Mouse (Mus musculus) cortical plate, adult 2 months (tissue): Measurements from ENCODE around the gene Cdk18. TPM values are rescaled to one million over a fixed set of nuclear protein-coding genes. Genes with fewer than 3 reads are reported as not detected.
A peak's percentile ranks its signal among the peaks of the same experiment; 100 is the strongest.
"Not testable (repeated sequence)": the region's sequence is repeated elsewhere in the genome, so short reads cannot be mapped to it uniquely, and the experiment has no call there.

Source experiments
- H3K27ac ChIP-seq: fragments of 200-500 bp; 2 replicates; pipeline ENCODE4 v1.5.1; 2012; ENCODE audit warnings: low read length, control low read depth, inconsistent platforms; ENCODE audit not compliant: insufficient read depth
- H3K4me1 ChIP-seq: fragments of 200-500 bp; 2 replicates; pipeline ENCODE4 v1.6.1; 2011; ENCODE audit warnings: low read length; ENCODE audit not compliant: control insufficient read depth, insufficient read depth
- H3K4me3 ChIP-seq: fragments of 200-500 bp; 2 replicates; pipeline ENCODE4 v1.5.1; 2011; ENCODE audit warnings: mild to moderate bottlenecking, low read length, control low read depth; ENCODE audit not compliant: insufficient read depth
- CTCF ChIP-seq: fragments of 200-500 bp; IDR thresholded peaks from 2 replicates; pipeline ENCODE4 v1.5.1; 2011; ENCODE audit warnings: mild to moderate bottlenecking, control low read depth, low read length; ENCODE audit not compliant: insufficient read depth; ENCODE audit errors: extremely low read depth
- POLR2A ChIP-seq: fragments of 200-500 bp; IDR thresholded peaks from 2 replicates; pipeline ENCODE4 v1.6.1; 2011; ENCODE audit warnings: mild to moderate bottlenecking, low read length, control low read depth; ENCODE audit not compliant: insufficient read depth; ENCODE audit errors: extremely low read depth
- polyA plus RNA-seq: library from polyadenylated mRNA; depleted of rRNA; stranded (reverse); fragments of >200 nt; gene quantifications from 2 replicates; pipeline ENCODE4 v1.2.3, GENCODE M21; 2012; rRNA removed

Cdk18 gene
- polyA plus RNA-seq, result 24.9 and 30.0 TPM in 2 replicates

DNA sequence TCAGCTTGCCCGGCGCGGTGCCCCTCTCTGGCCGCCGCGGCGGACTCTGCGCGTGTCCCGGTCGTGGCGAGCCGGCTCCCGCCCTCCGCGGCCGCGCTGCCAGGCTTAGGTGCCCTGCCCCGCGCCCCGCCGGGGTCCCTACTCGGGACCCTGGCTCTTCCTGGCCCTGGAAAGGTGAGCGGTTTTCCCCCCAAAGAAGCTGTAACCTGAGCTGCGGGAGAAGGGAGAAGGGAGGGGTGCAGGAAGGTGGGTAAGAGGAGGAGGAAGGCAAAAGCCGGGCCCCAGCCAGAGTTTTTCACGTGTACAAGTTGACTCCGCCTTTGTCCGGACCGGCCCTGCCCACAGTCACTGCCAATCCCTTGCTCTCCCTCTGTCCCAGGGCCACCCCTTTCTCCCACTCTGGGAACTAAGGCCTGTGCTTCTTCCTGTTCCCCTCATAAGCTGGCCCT lies at the start of gene Cdk18:
Gene Cdk18, minus strand, starts transcription at position 269 of the 449 bp plus-strand sequence.
- TF ChIP-seq POLR2A, result no peak
- no peak for TF ChIP-seq CTCF
- H3K4me1 ChIP-seq, result peaks cover 7% of the 10 kb centered on the region
- peak within 1 kb of the TSS; percentile 45 for H3K4me3 ChIP-seq
- H3K27ac ChIP-seq, result no peak within 1 kb of the TSS; the same call in 1 of the 2 replicates

DNA sequence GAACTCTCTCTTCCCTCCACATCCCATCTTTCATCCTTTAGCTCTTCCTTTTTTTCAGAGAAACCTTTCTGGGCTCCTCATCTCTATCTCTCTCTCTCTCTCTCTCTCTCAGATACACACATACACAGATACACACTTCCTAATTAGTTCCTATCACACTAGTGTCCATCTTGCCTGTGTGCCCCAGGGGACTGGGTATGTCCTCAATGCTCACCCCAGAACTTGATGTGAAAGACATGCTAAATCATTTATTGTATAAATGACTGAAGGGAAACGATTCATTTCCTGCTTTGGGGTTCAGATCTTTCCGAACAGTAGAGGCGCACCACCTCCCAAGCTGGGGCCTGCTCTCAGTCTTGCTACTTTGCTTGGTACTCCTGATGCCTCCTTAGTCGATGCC lies 49.7 kb upstream of the Cdk18 start:
- Histone ChIP-seq H3K4me3 (no peak overlapping the region), H3K27ac (no peak overlapping the region), H3K4me1 (no peaks in the 10 kb centered on the region)

DNA sequence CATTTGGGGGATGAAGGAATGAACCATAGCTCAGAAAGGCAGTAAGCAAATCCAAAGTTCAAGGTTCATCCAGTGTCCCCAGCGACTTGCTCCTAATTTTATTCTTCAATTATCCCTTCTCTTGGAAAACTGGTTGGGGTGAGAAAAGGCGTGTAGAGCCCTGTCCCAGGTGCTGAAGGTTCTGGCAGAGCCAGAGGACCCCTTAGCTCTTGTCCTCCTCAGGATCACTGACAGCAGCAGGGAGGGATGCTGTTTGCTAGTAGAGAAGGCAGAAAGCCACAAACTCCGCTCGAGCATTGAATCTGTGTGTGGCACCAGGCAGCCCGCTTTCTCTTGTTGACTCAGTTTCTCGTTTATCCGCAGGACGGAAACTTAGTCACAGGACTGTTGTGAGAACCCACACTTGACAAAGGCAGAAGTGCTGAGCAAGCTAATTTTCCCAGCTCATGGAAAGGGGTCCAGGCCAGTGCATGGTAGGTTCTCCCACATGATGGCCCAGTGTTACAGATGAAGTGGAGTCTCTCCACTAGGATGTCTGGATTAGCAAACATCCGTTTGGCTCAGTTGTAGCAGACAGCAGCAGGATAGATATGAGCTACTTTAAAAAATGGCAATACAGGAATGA lies 49.1 kb upstream of the Cdk18 start:
- H3K27ac ChIP-seq, result no peak overlapping the region

More for the DNA sequence above, 49.7 kb upstream of the Cdk18 start:
- TF ChIP-seq CTCF (no peak), POLR2A (no peak)

DNA sequence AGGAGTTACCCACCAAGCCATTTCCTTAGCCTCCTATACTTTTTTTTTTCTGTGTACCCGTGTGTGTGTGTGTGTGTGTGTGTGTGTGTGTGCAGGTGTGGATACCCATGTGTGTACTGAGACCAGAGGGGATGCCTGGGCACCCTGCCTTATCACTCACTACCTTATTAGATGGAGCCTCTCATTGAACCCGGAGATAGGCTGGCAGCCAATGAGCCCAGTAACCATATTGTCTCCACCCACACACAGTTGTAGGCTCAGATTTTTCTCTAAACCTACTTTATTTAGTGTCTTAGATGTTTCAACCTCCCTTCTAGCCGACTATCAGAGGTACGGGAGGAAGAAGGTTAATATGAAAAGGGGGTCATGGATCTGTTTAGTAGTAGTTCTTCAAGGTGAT lies 46.8 kb upstream of the Cdk18 start:
- Histone ChIP-seq H3K27ac (no peak overlapping the region), H3K4me1 (no peaks in the 10 kb centered on the region), H3K4me3 (no peak overlapping the region)
- no peak for TF ChIP-seq POLR2A

More for the DNA sequence above, 49.1 kb upstream of the Cdk18 start:
- Histone ChIP-seq H3K4me3 (no peak overlapping the region), H3K4me1 (no peaks in the 10 kb centered on the region)
- no peak for TF ChIP-seq POLR2A
- no peak for TF ChIP-seq CTCF

DNA sequence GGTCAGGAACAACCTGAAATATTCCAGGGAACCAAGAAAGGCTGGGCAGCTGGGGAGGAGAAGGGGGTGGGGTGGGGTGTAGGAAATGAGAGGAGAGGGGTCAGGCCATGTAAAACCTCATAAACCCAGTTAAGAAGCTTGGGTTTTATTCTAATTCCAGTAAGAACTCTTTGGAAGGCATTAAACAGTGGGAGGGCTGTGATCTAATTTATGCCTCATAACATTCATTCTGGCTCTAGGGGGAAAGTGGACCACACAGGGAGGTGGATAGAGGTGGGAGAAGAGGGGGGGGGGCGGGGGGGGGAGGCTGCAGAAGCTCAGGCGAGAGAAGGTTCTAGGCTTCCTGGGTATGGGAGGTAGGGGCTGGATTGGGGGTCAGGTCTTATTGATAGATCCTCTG lies 32.1 kb upstream of the Cdk18 start:
- no peak for TF ChIP-seq POLR2A
- TF ChIP-seq CTCF, result no peak
- Histone ChIP-seq H3K4me1 (no peaks in the 10 kb centered on the region), H3K27ac (no peak overlapping the region), H3K4me3 (no peak overlapping the region)

DNA sequence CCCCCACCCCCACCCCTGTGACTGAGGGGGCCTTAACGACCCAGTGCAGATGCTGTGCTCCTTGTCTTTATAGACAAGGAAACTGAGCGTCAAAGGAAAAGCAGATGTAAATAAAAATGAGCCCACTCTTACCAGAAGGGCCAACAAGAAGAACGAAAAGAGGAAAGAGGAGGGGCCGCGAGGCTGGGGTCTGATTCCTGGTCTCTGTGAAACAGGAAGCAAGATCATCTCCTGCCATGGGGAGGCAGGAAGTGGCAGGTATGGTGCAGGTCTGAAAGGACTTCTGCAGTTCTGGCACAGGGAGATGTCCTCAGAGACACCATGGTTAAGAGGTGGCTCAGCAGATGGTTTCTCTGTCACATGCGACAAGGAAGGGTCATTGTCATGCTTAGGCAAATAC lies 31.2 kb upstream of the Cdk18 start:
- Histone ChIP-seq H3K4me1 (no peaks in the 10 kb centered on the region), H3K4me3 (no peak overlapping the region), H3K27ac (no peak overlapping the region)
- TF ChIP-seq CTCF, result no peak
- no peak for TF ChIP-seq POLR2A

DNA sequence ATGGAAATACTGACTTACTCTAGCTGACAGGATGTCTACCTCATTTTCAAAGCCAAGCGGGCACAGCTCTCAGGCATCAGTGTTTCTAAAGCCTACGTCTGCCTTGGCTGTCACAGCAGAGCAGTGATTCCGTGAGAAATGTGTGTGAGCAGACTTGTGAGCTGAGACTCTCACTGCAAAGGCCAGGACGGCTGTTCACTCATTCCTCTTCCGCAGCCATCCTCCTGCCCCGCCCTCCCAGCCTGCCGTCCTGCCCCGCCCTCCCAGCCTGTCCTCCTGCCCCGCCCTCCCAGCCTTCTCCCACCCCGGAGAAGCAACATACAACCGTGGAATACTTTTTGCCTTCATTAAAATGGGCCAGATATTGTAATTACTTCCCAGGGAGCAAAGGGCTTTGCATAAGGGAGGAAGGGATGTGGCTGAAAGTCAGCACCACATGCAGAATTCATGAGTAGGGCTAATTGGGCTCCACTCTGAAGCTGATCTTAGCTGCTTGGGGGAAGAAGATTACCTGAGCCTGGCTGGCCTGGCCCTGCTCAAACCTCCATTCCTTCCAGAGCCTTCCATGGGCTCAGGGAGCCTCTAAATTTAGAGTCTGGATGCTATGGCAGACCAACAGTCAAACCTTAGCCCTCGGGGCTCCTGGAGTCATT lies 28.8 kb upstream of the Cdk18 start:
- no peak overlapping the region for H3K27ac ChIP-seq

DNA sequence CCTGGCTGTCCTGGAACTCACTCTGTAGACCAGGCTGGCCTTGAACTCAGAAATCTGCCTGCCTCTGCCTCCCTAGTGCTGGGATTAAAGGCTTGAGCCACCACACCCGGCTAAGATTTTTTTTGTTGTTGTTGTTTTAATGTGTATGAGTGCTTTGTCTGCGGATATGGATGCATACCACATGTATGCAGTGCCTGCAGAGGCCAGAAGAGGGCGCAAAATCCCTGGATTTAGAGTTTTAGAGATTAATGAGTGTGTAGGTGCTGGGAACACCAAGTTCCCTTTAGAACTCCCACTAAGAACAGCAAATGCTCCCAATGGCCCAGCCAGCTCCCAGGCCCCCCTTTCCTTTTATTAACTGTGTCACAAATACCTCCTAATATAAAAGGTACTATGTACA lies 26.4 kb upstream of the Cdk18 start:
- H3K27ac ChIP-seq, result no peak overlapping the region
- H3K4me1 ChIP-seq, result no peaks in the 10 kb centered on the region
- H3K4me3 ChIP-seq, result no peak overlapping the region
- peak; percentile 23; the same call in 1 of the 2 replicates for TF ChIP-seq CTCF
- TF ChIP-seq POLR2A, result no peak

More for the DNA sequence above, 28.8 kb upstream of the Cdk18 start:
- Histone ChIP-seq H3K4me3 (no peak overlapping the region), H3K4me1 (no peaks in the 10 kb centered on the region)
- TF ChIP-seq POLR2A (no peak), CTCF (no peak)

DNA sequence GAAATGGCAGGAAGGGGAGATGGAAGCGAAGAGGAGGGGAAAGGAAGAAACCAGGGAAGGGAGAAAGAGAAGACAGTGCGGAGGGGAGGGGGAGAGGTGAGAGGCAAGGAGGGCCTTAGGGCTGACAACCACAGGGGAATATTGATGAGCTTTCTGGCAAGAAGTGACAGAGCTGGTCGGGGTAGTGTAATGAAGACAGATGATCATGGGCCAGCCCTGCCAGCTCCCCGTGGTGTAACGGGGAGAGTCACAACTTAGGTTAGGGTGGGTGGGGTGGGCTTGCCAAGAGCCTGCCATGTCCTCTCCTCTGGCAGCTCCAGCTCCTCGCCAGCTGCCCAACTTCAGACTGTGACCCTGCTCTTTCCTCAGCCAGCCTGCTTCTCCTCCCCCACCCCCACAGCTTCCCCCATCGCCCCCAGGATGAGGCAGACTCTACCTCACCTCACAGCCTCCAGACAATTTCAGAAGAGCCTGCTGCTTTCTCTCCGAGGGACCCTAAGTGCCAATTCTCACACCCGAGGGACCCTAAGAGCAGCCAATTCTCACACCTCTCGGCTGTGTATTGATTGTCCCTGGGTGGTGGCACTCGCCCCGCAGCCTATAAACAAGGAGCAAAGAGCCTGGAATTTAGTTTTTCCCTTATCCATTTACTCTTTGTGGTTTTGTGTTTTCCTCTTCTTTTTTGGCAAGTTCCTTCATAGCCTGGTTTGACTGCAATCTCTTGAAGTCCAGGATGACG lies 25.5 kb upstream of the Cdk18 start:
- TF ChIP-seq CTCF (no peak), POLR2A (no peak)
- H3K27ac ChIP-seq, result no peak overlapping the region
- no peak overlapping the region for H3K4me3 ChIP-seq
- H3K4me1 ChIP-seq, result no peaks in the 10 kb centered on the region

DNA sequence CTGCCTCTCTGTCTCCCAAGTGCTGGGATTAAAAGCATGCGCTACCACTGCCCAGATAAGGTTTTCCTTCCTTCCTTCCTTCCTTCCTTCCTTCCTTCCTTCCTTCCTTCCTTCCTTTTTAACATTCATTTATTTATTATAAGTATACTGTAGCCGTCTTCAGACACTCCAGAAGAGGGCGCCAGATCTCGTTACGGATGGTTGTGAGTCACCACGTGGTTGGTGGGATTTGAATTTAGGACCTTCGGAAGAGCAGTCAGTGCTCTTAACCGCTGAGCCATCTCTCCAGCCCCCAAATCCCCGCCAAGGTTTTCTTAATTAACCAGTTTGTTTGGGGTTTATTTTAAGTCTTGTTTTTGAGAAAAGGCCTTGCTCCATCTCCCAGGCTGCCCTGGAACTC lies 23.1 kb upstream of the Cdk18 start:
- H3K4me1 ChIP-seq, H3K27ac ChIP-seq, H3K4me3 ChIP-seq: not testable (repeated sequence)
- TF ChIP-seq CTCF, result peak; percentile 25; the same call in 1 of the 2 replicates
